Mouse (Mus musculus): ENCODE data around the gene Hpn. TPM values are rescaled to one million over a fixed set of nuclear protein-coding genes. Genes with fewer than 3 reads are reported as not detected.

Gene Hpn
- total RNA-seq, 2 experiments from 2014 or later: 18.2 to 25.4 TPM

DNA sequence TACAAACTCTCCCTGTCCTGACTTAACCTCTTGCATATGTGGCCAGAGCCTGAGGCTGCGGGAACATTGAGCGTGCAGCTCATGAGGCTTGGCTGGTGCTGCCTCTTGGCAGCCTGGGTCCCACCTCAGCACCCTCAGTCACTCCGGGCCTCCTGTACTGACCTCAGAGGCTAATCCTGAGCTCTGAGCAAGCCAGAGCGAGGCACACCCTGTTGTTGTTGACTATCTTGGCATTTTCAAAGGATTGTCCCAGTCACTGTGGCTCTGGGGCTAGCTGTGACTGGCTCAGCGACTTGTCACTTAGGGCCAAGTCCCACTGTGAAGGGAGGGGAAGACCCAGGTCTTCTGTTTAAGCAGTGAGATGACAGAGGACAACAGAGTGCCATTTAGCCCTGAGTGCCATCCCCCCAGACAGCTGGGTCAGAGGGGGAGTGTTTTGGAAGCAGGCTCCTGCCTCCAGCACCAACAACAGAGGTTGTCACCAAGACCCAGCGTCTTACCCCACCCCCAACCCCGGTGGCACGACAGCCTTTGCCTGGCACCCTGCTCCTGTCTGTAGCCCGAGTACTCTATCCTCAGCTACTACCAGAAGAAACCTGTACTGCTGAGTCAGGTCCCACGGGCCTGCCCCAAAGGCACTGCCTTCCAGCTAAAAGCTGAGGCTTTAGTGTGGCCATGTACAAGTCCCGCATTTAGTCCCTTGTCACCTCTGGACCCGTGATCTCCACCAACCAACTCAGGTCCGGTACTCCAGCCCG, 32.1 kb downstream of the Hpn start:
- no peak for DNase-seq (ENCODE audit: low spot score in 2 of 2)

DNA sequence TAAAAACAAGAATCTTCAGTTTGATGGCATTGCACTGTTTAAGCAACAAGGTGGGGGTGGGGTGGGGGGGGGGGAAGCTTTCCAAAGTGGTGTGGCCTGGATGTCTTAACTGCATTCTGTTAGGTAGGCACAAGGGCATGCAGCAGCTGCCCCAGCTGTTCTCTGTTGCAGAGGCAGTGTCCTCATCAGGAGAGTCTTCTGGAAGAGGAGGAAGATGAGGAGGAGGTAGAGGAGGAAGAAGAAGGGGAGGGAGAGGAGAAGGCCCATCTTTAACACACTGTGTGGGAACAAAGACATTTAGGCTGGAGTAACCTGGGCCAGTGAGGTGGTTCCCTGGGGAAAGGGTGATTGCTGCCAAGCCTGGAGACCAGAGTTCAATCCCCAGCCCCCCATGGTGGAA, 33.0 kb downstream of the Hpn start:
- no peak for DNase-seq (ENCODE audit: low spot score in 2 of 2)

DNA sequence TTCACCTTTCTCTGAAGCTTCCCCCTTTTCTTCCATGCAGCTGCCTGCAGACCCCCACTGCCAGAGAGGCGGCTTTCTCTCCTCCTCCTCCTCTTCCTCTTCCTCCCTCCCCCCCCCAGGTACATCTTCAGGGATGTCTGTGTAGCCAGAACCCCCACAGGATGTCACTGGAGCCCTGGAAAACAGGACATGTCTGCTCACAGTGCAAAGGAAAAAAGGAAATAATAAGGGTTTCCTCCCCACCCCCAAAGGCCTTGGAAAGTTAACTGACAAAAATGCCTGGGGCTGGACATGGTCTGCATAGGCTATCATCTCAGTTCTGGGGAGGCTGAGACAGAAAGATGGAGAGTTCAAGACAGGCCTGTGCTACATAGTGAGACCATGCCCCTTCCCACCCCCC, 34.0 kb downstream of the Hpn start:
- no peak for DNase-seq (ENCODE audit: low spot score in 2 of 2)

DNA sequence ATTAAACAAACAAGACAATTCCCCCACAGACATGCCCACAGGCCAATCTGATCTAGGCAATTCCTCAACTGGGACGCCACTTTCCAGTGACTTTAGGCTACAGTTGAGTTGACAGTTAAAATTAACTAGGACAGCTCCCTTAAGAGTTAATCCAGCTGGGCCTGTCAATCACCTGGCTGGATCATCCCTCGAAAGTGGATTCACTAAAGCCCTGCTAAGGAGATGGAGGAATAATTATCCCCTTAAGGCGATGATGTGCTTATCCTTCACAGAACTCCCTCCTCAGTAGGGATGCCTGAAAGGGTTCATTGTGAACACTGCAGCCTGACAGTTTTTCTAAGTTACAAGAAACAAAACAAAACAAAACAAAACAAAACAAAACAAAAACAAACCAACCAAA, 34.5 kb downstream of the Hpn start:
- DNase-seq (ENCODE audit: low spot score in 2 of 2): no peak

DNA sequence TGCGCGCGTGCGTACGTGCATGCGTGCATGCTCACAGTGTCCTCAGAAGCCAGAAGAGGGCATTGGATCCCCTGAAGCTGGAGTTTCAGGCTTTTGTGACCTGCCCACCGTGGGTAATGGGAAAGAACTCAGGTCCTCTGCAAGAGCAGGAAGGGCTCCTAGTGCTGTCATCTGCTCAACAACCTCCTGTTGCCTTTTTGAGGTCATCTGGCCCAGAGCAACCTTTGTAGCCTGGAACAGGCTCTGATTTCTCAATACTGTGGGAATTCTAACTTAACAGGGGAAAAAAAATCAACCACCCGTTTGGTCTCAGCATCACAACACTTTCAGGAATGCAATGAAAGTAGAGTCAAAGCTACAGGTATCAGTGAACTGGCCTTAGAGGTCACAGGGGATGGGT, 35.4 kb downstream of the Hpn start:
- DNase-seq (ENCODE audit: low spot score in 2 of 2): no peak

DNA sequence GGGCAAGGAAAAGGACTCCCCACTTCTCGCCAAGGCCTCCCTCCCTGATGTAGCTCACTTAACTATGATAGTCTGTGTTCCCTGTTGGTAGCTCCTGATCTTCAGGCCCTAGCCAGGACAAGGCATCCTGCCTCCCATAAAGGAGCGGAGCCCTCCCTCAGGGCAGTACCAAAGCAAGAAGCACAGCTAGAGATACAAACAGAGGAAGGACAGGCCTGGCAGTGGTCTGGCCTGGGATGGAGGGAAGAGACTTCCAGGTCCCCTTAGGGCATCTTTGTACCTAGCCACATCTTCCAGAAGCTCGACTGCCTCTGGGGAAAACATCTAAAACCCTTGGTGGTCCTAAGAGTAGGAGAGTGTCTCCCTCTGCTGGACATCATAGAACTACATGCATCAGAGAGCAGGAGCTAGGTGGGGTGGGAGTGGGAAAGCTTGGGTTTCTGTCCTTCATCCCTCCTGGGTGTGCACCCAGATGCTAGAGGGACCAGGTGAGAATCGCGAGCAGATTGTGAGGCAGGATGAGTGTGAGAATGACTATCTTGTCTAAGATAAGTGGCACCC, 37.1 kb downstream of the Hpn start:
- no peak for DNase-seq (ENCODE audit: low spot score in 2 of 2)

DNA sequence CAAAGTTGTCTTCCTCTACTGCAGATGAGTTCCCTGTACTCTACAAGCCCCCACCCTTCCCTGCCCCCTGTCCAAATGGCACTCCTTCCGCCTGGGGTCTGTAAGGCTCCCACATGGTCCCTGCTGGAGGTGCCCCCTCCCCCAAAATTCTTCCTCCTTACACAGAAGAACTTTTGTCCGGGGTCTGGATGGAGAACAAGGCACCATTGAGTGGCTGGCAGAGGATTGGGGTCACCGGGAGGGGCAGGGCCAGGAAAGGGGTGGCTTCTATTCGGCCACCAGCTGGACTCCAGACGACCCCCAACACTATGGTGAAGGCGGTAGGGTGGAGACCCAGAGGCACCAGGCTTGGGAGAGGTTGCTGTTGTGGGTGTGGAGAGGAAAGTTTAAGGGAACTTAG, 37.6 kb downstream of the Hpn start:
- DNase-seq (ENCODE audit: low spot score in 2 of 2): no peak

DNA sequence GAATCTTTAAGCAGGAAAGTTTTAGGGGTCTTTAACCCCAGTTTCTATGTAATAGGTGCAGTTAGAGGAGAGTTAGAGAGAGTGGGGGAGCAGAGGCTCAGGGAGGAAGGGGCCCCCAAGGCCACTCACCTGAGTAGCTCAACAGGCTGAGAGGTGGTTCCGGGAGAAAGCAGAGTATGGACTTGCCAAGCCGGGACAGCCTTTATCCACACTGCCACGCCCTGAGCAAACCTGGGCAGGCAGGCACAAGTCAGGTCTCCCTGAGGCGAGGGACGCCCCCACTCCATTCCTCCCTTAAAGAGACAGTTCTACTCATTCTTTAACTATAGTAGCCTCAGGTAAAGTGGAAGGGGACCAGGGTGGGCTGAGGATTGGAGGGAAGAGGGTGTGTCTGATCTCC, 38.6 kb downstream of the Hpn start, which contains the start of gene Fxyd3:
Gene Fxyd3 (minus strand): TSS at position 213 of the 400 bp plus-strand sequence.
- no peak for DNase-seq (ENCODE audit: low spot score in 2 of 2)

DNA sequence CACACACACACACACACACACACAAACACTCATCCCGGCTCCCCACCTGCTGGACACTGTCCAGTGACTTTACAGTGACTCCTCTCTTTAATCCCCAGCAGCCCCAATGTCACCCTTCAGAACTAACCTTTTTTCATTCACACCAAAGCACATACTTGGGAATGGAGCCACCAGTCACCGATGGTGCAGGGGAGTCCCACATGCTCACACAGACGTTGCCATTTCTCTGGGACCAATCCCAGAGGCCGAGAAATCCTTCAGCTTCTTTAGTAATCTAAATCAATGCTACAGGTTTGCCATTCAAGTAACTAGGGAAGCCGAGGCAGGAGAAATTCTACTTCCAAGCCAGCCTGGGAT, 40.4 kb downstream of the Hpn start:
- no peak for DNase-seq (ENCODE audit: low spot score in 2 of 2)

DNA sequence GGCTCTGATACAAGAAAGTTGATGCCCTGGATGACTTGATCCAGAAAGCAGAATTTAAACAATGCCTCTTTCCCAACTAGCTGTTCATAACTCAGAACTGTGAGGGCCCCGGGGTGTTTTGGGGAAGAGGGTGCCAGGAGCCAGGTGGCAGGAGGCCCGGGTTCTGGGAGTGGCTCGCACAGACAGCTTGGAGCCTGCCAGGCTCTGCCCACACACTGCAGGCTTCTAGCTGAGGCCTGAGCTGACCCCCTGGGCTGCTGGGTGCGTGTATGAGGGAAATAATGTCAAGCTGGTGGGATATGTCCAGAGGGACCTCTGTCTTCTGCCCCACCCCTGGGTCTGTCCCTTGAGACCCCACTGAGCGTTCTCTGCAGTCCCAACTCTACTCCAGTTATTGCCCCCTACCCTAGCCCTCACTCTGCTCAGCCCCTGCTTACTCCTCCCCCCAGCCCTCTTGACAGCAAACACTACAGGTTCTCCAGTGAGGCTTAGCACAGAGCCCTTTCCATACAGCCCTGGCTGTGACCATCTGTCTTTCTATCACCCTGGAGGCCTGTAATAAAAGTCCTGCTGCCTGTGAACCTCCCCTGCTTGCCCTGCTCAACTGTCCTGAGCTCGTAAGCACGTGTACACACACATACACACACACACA, 40.9 kb downstream of the Hpn start:
- DNase-seq (ENCODE audit: low spot score in 2 of 2): no peak

DNA sequence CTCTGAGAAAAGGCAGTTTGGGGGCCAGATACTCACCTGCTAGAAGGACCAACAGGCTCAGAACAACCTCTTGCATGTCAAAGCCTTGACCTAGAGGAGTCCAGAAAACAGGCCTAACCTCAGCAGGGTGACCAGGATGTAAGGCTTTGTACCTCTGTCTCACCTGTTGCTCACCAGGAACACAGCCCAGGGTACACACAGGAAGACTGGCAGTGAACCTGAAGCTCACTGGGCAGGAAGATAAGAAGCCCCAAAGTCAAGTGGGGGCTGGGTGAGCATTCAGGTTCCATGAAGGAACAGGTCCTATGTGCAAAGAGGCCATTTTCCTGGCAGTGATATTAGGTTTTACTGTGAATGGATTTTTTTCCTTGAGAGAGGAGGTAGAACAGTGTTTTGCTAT, 41.5 kb downstream of the Hpn start:
- no peak for DNase-seq (ENCODE audit: low spot score in 2 of 2)

DNA sequence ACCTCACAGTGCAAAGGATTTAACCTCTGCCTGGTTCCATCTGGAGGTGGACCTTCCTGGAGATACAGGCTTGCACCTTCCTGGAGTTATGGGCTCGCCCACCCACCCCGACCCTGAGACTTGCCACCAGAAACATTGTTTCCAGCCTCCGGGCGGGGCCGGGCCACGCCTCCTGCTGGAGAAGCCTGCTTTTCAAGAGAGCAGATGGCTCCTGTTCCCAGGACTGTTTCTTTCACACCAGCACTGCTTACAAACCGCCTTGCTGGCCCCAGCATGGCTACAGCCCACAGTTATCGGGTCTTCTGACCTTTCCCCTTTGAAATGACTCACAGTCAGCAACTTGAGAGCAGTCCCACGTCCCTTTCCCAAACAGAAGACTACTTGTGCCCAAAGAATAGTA, 42.8 kb downstream of the Hpn start:
- DNase-seq (ENCODE audit: low spot score in 2 of 2): no peak

DNA sequence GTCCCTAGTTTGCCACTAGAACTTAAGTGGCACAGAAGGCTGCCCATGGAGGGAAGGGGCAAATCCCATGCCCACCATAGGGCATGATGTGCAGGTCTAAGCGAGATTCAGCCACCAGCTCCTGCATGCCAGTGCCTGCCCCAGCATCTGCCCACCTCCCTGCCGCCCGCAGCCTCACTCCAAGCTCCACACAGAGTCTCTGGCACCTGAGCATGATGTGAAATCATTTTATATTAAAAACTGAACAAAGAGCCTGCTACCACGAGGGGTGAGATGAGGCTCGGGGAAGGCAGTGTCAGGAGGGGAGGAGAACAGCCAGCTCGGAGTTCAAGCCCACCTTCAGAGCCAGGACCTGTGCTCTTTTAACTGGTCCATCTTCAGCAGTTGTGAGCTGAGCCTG, 44.8 kb downstream of the Hpn start:
- DNase-seq (ENCODE audit: low spot score in 2 of 2): no peak

DNA sequence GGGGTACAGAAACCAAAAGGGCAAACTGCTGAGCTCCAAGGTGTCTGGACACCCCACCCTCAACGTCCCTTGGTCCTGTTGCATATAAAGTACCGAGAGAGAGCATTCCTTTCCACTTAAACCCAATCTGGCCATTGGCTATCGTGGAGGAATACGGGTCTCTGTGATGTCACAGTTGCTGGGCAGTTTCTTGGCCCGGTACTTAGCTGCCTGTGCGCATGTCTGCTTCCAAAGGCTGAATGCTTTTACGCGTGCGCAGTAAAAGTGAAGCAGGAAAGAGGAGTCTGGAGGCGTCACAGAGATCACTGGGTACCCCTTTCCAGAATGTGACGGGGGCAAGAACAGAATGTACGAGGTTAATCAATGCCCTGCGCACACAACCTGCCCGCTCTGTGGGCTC, 45.6 kb downstream of the Hpn start:
- DNase-seq (ENCODE audit: low spot score in 2 of 2): no peak

DNA sequence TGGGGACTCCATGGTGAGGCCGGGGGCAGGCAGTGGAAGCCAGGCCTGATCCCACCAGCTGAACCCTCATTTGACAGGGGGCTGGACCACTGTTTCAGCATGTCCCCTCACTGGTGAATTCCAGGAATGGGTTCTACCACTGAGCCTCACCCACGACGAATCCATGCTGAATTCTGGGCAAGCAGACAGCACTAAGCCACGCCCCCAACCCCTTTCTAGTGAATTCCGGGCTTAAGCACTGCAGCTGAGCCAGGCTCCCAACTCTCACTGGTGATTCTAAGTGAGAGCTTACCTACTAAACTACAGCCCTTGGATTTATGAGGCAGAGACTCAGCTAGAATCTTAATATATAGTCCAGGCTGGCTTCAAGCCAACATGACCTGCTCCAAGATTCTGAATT, 47.3 kb downstream of the Hpn start:
- DNase-seq (ENCODE audit: low spot score in 2 of 2): no peak

DNA sequence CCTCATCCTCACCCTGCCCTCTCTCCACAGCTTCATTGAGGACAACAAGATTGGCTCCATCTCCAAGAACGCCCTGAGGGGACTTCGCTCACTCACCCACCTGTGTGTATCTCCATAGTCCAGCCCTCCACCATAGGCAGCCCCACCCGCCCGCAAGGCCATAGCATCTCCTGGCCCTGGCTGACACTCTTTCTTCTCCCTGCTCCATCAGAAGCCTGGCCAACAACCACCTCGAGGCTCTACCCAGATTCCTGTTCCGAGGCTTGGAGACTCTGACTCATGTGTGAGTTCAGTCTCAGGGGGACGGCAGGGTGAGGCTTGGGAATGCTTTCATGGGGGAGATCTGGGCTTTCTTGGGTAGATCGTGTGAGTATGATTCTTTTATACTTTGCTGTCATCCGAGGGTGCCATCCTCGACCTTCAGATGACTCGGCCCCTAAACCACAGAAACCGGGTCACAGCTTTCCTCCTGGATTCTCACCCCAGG, 52.0 kb downstream of the Hpn start:
- no peak for DNase-seq (ENCODE audit: low spot score in 2 of 2)

DNA sequence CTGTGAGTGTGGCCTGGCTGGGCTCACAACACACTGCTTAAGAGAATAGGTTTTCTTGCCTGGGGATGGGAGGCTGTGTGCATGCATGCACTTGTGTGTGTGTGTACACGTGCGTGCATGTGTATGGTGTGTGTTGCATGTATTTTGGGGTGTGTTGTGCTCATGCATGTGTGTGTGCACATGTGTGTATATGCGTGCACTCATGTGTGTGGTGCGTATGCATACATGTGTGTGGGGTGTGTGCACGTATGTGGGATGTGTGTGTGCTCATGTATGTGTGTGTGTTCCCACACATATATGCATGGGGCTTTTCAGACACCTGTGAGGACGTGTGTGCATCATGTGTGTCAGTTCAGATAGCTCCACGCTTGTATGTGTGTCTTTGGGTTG, 54.5 kb downstream of the Hpn start:
- DNase-seq (ENCODE audit: low spot score in 2 of 2): no peak

DNA sequence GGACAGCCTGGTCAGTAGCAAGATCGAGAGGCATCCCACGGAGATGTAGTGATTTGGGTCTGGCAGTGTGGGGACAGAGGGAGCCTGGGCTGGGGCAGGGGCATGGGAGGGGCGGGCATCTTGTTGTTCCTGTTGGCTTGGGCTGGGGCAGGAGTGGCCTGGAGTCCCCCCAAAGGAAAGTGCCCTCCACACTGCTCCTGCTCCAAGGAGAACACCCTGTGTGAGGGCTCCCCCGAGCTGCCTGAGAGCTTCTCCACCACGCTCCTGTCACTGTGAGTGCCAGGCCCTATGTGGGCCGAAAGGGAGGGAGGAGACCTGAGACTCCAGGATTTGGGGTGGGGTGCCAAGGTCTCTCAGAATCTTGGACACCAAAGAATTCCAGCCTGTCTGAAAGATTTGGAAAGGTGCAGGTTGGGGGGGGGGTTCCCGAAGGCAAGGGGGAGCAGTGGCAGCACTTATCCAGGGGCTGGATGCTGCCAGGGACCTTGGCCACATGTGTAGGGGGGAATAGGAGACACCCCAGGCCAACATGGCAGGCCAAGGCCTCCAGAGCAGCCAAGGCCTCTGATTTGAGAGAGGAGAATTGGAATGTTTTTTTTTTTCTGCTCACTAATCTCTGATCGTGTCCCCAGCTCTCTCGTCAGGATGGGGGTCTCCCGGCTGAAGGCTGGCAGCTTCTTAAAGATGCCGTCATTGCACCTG, 55.0 kb downstream of the Hpn start:
- DNase-seq (ENCODE audit: low spot score in 2 of 2): no peak

DNA sequence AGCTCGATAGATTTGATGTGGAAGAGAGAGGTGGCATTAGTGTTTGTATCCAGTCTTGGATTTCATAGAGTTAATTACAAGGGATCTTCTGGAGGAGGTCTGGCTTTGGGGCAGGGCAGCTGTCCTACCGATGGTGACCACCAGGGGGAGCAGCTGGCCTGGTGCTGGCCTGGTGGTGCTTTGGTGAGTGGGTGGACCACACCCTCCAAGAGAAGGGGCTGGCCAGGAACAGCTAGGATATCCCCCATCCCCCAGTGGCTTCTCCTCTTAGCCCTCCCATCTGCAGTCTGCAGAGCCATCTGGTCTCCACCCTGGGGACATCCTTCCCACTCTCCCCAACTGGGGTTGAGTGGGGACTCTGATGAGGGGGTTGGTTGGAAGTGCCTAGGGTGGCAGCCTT, 56.0 kb downstream of the Hpn start, which contains the start of gene Lgi4:
Gene Lgi4 (plus strand): TSS at position 235 of the 400 bp plus-strand sequence.
- DNase-seq (ENCODE audit: low spot score in 2 of 2): peak; percentile 74 to 81

DNA sequence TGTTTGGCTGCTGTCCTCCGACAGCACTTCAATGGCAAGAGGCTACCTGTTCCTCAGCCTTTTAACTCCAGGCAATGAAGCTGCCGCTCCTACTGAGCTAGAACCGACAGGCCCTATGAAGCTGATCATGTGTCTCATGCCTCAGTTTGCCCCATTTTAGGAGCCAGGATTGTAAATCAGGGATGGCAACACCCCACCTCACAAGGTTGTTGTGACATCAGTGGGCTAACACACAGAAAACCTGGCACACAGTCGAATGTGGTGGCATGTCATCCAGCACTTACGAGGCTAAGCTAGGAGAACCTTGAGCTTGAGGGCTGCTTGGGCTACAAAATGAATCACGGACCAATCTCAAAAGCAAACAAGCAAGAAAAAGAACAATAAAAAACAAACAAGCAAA, 56.9 kb downstream of the Hpn start:
- no peak for DNase-seq (ENCODE audit: low spot score in 2 of 2)

DNA sequence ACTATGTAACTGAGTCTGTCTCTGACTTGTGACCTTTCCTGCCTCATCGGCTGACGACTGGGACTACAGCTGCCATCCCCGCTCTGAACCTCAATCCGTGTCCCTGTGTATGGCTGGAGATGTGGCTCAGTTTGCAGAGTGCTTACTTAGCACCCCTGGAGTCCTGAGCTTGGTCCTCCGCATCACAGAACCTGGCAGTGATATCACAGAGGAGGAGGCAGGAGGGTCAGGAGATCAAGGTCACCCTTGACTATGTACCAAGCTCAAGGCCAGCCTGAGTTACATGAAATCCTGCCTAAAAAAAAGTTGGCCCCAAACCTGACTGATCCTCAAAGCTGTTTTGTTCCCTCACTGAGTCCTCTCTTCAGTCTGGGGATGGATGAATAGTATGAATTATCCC, 57.4 kb downstream of the Hpn start:
- no peak for DNase-seq (ENCODE audit: low spot score in 2 of 2)

DNA sequence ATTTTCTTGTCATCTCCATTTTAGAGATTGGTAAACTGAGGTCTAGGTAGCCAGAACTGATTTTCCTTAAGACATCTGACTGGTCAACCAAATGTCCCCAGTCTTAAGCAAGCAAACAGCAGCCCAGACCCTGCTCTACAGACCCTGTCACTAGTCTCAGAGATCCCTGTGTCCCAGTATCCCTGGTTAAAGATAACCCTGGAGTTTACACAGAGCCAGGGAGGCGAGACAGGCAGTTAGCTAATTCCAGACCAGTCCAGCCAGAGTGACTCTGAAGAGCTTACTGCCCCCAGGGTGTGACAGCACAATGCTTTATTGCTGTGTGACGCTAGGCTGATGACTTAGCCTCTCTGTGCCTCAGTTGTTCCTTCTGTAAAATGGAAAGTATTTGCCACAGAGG, 58.0 kb downstream of the Hpn start, which contains the start of gene Fxyd1:
Gene Fxyd1 (minus strand): TSS at position 129 of the 400 bp plus-strand sequence.
- DNase-seq (ENCODE audit: low spot score in 2 of 2): no peak
